Mouse (Mus musculus) thymus, adult 18-20 months (tissue): ENCODE results near the gene Omp.
"Not testable (repeated sequence)": the region's sequence is repeated elsewhere in the genome, so short reads cannot be mapped to it uniquely, and the experiment has no call there.

Source experiments
- DNase-seq, 2 experiments: peaks; one replicate each; pipeline ENCODE4 v3.0.0; 2022; ENCODE audit warnings: mixed read lengths in 2 of 2

Gene Omp

GRCm38 (mm10) chr7:98145402-98145801 is at the start of gene Omp:
Gene Omp (minus strand): TSS chr7:98145502.
- DNase-seq: no peak

- peak; percentile 43 to 47 for DNase-seq
Observed at GRCm38 (mm10) chr7:98194026-98194792, 48.9 kb upstream of the Omp start.

- DNase-seq: peak in 1 of 2 experiments; percentile 23
Observed at GRCm38 (mm10) chr7:98193515-98194025, 48.3 kb upstream of the Omp start.

GRCm38 (mm10) chr7:98191571-98192250 is 46.4 kb upstream of the Omp start:
- DNase-seq: no peak

- DNase-seq: no peak
Observed at GRCm38 (mm10) chr7:98190578-98190977, 45.3 kb upstream of the Omp start.

GRCm38 (mm10) chr7:98189745-98190144 is 44.4 kb upstream of the Omp start:
- DNase-seq: no peak

GRCm38 (mm10) chr7:98188680-98189079 is 43.4 kb upstream of the Omp start:
- DNase-seq: no peak

- DNase-seq: no peak
Observed at GRCm38 (mm10) chr7:98188238-98188637, 42.9 kb upstream of the Omp start.

- not testable (repeated sequence) for DNase-seq
Observed at GRCm38 (mm10) chr7:98187332-98187731, 42.0 kb upstream of the Omp start.

GRCm38 (mm10) chr7:98186637-98187036 is 41.3 kb upstream of the Omp start:
- DNase-seq: no peak

- no peak for DNase-seq
Observed at GRCm38 (mm10) chr7:98185326-98185725, 40.0 kb upstream of the Omp start.

GRCm38 (mm10) chr7:98178560-98179231 is 33.4 kb upstream of the Omp start:
- DNase-seq: no peak

- DNase-seq: peak; percentile 58 to 67
Observed at GRCm38 (mm10) chr7:98177929-98178559, 32.7 kb upstream of the Omp start, which contains the start of gene Capn5. Gene Capn5 (minus strand): TSS chr7:98178274.

- DNase-seq: no peak
Observed at GRCm38 (mm10) chr7:98177566-98177928, 32.2 kb upstream of the Omp start.

- no peak for DNase-seq
Observed at GRCm38 (mm10) chr7:98177071-98177485, 31.8 kb upstream of the Omp start.

- DNase-seq: peak in 1 of 2 experiments; percentile 55
Observed at GRCm38 (mm10) chr7:98176322-98177070, 31.2 kb upstream of the Omp start.

GRCm38 (mm10) chr7:98174883-98175755 is 29.8 kb upstream of the Omp start:
- DNase-seq: no peak

GRCm38 (mm10) chr7:98173408-98173807 is 28.1 kb upstream of the Omp start:
- DNase-seq: no peak

GRCm38 (mm10) chr7:98172661-98173060 is 27.4 kb upstream of the Omp start:
- no peak for DNase-seq

- DNase-seq: no peak
Observed at GRCm38 (mm10) chr7:98171141-98172073, 26.1 kb upstream of the Omp start.
